Mouse (Mus musculus) bone marrow, adult 2 months (tissue): ENCODE data around the gene Otulin. TPM values are rescaled to one million over a fixed set of nuclear protein-coding genes. Genes with fewer than 3 reads are reported as not detected.

Experiments used
- H3K27ac ChIP-seq: fragments of 200-500 bp; 2 replicates; pipeline ENCODE4 v1.5.1; 2012; ENCODE audit warnings: low read depth, mild to moderate bottlenecking, control low read depth, inconsistent platforms, low read length; ENCODE audit not compliant: control insufficient read depth, poor library complexity, insufficient read depth
- H3K4me1 ChIP-seq: fragments of 200-500 bp; 2 replicates; pipeline ENCODE4 v1.6.1; 2011; ENCODE audit warnings: low read length; ENCODE audit not compliant: control insufficient read depth, insufficient read depth
- H3K4me3 ChIP-seq: fragments of 200-500 bp; replicated peaks from 2 replicates; pipeline ENCODE3; 2011; ENCODE audit warnings: mild to moderate bottlenecking, low read depth, low read length, control low read depth; ENCODE audit not compliant: control insufficient read depth
- CTCF ChIP-seq: fragments of 200-500 bp; IDR thresholded peaks from 2 replicates; pipeline ENCODE4 v1.5.1; 2011; ENCODE audit warnings: low read length, control low read depth; ENCODE audit not compliant: control insufficient read depth, insufficient read depth
- POLR2A ChIP-seq: fragments of 200-500 bp; IDR thresholded peaks from 2 replicates; pipeline ENCODE4 v1.6.1; 2011; ENCODE audit warnings: low read depth, mild to moderate bottlenecking, control low read depth, low read length, borderline replicate concordance; ENCODE audit not compliant: control insufficient read depth
- WGBS: fragments of 180-500 bp; shearing (Covaris S2); methylation state at CpG from one replicate; pipeline ENCODE4 v1.1.7; 2018; 5-methylcytosine and 5-hydroxymethylcytosine counted together
- polyA plus RNA-seq: library from polyadenylated mRNA; stranded (reverse); fragments of >200 nt; gene quantifications from 2 replicates; pipeline ENCODE4 v1.2.4, GENCODE M21; 2011; ENCODE audit warnings: low replicate concordance; ENCODE audit not compliant: missing spikeins, insufficient read depth, insufficient read length

Otulin gene
- polyA plus RNA-seq, 1 experiment, result 40.7 TPM

- TF ChIP-seq POLR2A (no peak), CTCF (no peak)
- no peaks in the 10 kb centered on the region for H3K4me1 ChIP-seq
- WGBS, result 47% methylated on average over 6 of the region's 6 CpGs
- H3K4me3 ChIP-seq, result no peak overlapping the region
- no peak overlapping the region for H3K27ac ChIP-seq
Observed at GRCm38 (mm10) chr15:27578918-27579317, 51.6 kb downstream of the Otulin start.

- 74% methylated on average over 16 of the region's 16 CpGs for WGBS
- TF ChIP-seq POLR2A, result no peak
- TF ChIP-seq CTCF, result no peak
- Histone ChIP-seq H3K27ac (no peak overlapping the region), H3K4me3 (no peak overlapping the region), H3K4me1 (no peaks in the 10 kb centered on the region)
Observed at GRCm38 (mm10) chr15:27577915-27578780, 52.3 kb downstream of the Otulin start.

GRCm38 (mm10) chr15:27576886-27577285 is 53.6 kb downstream of the Otulin start:
- TF ChIP-seq CTCF (no peak), POLR2A (no peak)
- H3K4me3 ChIP-seq, result no peak overlapping the region
- WGBS, result 72% methylated on average over 1 of the region's 1 CpGs

GRCm38 (mm10) chr15:27575932-27576331 is 54.6 kb downstream of the Otulin start:
- Histone ChIP-seq H3K27ac (no peak overlapping the region), H3K4me3 (no peak overlapping the region), H3K4me1 (no peaks in the 10 kb centered on the region)
- no peak for TF ChIP-seq CTCF
- 92% methylated on average over 3 of the region's 3 CpGs for WGBS

More at GRCm38 (mm10) chr15:27576886-27577285, 53.6 kb downstream of the Otulin start:
- Histone ChIP-seq H3K4me1 (no peaks in the 10 kb centered on the region), H3K27ac (no peak overlapping the region)

GRCm38 (mm10) chr15:27574992-27575781 is 55.3 kb downstream of the Otulin start:
- TF ChIP-seq POLR2A (no peak), CTCF (no peak)
- 75% methylated on average over 8 of the region's 8 CpGs for WGBS
- no peak overlapping the region for H3K4me3 ChIP-seq
- no peak overlapping the region for H3K27ac ChIP-seq
- H3K4me1 ChIP-seq, result no peaks in the 10 kb centered on the region

- no peak for TF ChIP-seq POLR2A
- TF ChIP-seq CTCF, result no peak
- 96% methylated on average over 8 of the region's 8 CpGs for WGBS
- H3K4me1 ChIP-seq, result no peaks in the 10 kb centered on the region
- no peak overlapping the region for H3K27ac ChIP-seq
- no peak overlapping the region for H3K4me3 ChIP-seq
Observed at GRCm38 (mm10) chr15:27571179-27571578, 59.3 kb downstream of the Otulin start.

- H3K4me1 ChIP-seq, result no peaks in the 10 kb centered on the region
- 90% methylated on average over 4 of the region's 4 CpGs for WGBS
- H3K27ac ChIP-seq, result no peak overlapping the region
- H3K4me3 ChIP-seq, result no peak overlapping the region
- TF ChIP-seq CTCF (no peak), POLR2A (no peak)
Observed at GRCm38 (mm10) chr15:27570385-27570784, 60.1 kb downstream of the Otulin start.

- Histone ChIP-seq H3K27ac (no peak overlapping the region), H3K4me1 (no peaks in the 10 kb centered on the region), H3K4me3 (no peak overlapping the region)
- WGBS, result 64% methylated on average over 2 of the region's 2 CpGs
- TF ChIP-seq CTCF, result no peak
- no peak for TF ChIP-seq POLR2A
Observed at GRCm38 (mm10) chr15:27569924-27570323, 60.6 kb downstream of the Otulin start.
